Mouse (Mus musculus) neural tube, embryonic 13.5 days (tissue): Measurements from ENCODE around the gene C2cd4d. TPM values are rescaled to one million over a fixed set of nuclear protein-coding genes. Genes with fewer than 3 reads are reported as not detected.

Experiments
- ATAC-seq: fragments of 200-750 bp; cut with Nextera tagmentation; 2 replicates; pipeline ENCODE4 v1.8.0; 2017; ENCODE audit warnings: low read depth, mild to moderate bottlenecking, moderate TSS enrichment, moderate library complexity
- H3K27ac ChIP-seq: fragments of 300-500 bp; sonication (generic); replicated peaks from 2 replicates; pipeline ENCODE4 v1.5.1; 2015; ENCODE audit warnings: moderate library complexity, mild to moderate bottlenecking, inconsistent platforms
- H3K27me3 ChIP-seq: fragments of 300-500 bp; sonication (generic); 2 replicates; pipeline ENCODE4 v1.6.1; 2015; ENCODE audit warnings: mild to moderate bottlenecking, inconsistent platforms
- H3K36me3 ChIP-seq: fragments of 300-500 bp; sonication (generic); 2 replicates; pipeline ENCODE4 v1.6.1; 2015; ENCODE audit warnings: mild to moderate bottlenecking, inconsistent platforms
- H3K4me1 ChIP-seq: fragments of 300-500 bp; sonication (generic); replicated peaks from 2 replicates; pipeline ENCODE4 v1.6.1; 2015; ENCODE audit warnings: inconsistent platforms
- H3K4me2 ChIP-seq: fragments of 300-500 bp; sonication (generic); 2 replicates; pipeline ENCODE4 v1.6.1; 2015; ENCODE audit warnings: inconsistent platforms, mild to moderate bottlenecking, moderate library complexity
- H3K4me3 ChIP-seq: fragments of 300-500 bp; sonication (generic); 2 replicates; pipeline ENCODE4 v1.5.1; 2015; ENCODE audit warnings: mild to moderate bottlenecking, inconsistent platforms
- H3K9ac ChIP-seq: fragments of 300-500 bp; sonication (generic); 2 replicates; pipeline ENCODE4 v1.6.1; 2015; ENCODE audit warnings: moderate library complexity, mild to moderate bottlenecking, inconsistent platforms
- H3K9me3 ChIP-seq: fragments of 300-500 bp; sonication (generic); 2 replicates; pipeline ENCODE4 v1.6.1; 2016; ENCODE audit warnings: inconsistent platforms
- WGBS: fragments of 180-500 bp; shearing (Covaris S2); methylation state at CpG from one replicate; pipeline ENCODE4 v1.1.7; 2015; 5-methylcytosine and 5-hydroxymethylcytosine counted together
- polyA plus RNA-seq: library from polyadenylated mRNA; unstranded; fragments of >200 nt; fragmentation: Nextera tagmentation; extraction: Ambion mirVana; gene quantifications from 2 replicates; pipeline ENCODE4 v1.2.1, GENCODE M21; 2015

Gene C2cd4d
- polyA plus RNA-seq, 1 experiment from 2014 or later: 2.2 TPM

- peaks cover 16% of the 10 kb centered on the region for H3K4me1 ChIP-seq
- H3K27ac ChIP-seq: no peak overlapping the region
- no peak overlapping the region for H3K4me2 ChIP-seq
- 17% methylated on average over 13 of the region's 13 CpGs for WGBS
- no peaks in the 10 kb centered on the region for H3K9me3 ChIP-seq
- H3K9ac ChIP-seq: no peak overlapping the region
- no peak for ATAC-seq
- H3K27me3 ChIP-seq: peaks cover 14% of the 10 kb centered on the region; the same call in 1 of the 2 replicates
- H3K36me3 ChIP-seq: no peaks in the 10 kb centered on the region
- H3K4me3 ChIP-seq: no peak overlapping the region
These were observed 15.0 kb downstream of the C2cd4d start for GRCm38 (mm10) chr3:94377028-94377923.

GRCm38 (mm10) chr3:94379831-94380510 lies 17.7 kb downstream of the C2cd4d start:
- no peak overlapping the region for H3K4me2 ChIP-seq
- H3K27me3 ChIP-seq: no peaks in the 10 kb centered on the region
- no peak overlapping the region for H3K9ac ChIP-seq
- no peaks in the 10 kb centered on the region for H3K4me1 ChIP-seq
- H3K9me3 ChIP-seq: no peaks in the 10 kb centered on the region
- H3K4me3 ChIP-seq: no peak overlapping the region
- no peak overlapping the region for H3K27ac ChIP-seq
- ATAC-seq: no peak
- no peaks in the 10 kb centered on the region for H3K36me3 ChIP-seq
- 27% methylated on average over 9 of the region's 9 CpGs for WGBS

- no peaks in the 10 kb centered on the region for H3K4me1 ChIP-seq
- 78% methylated on average over 5 of the region's 5 CpGs for WGBS
- H3K4me3 ChIP-seq: no peak overlapping the region
- no peak for ATAC-seq
- no peaks in the 10 kb centered on the region for H3K36me3 ChIP-seq
- no peak overlapping the region for H3K4me2 ChIP-seq
- H3K9ac ChIP-seq: no peak overlapping the region
- H3K27ac ChIP-seq: no peak overlapping the region
- H3K9me3 ChIP-seq: no peaks in the 10 kb centered on the region
- H3K27me3 ChIP-seq: no peaks in the 10 kb centered on the region
These were observed 20.1 kb downstream of the C2cd4d start for GRCm38 (mm10) chr3:94382308-94382707.

GRCm38 (mm10) chr3:94383476-94383875 lies 21.2 kb downstream of the C2cd4d start:
- Histone ChIP-seq H3K9me3 (no peaks in the 10 kb centered on the region), H3K4me3 (no peak overlapping the region), H3K4me2 (no peak overlapping the region), H3K36me3 (no peaks in the 10 kb centered on the region), H3K9ac (no peak overlapping the region), H3K27ac (no peak overlapping the region), H3K4me1 (no peaks in the 10 kb centered on the region), H3K27me3 (no peaks in the 10 kb centered on the region)
- ATAC-seq: no peak
- WGBS: 70% methylated on average over 3 of the region's 3 CpGs

GRCm38 (mm10) chr3:94386671-94387070 lies 24.4 kb downstream of the C2cd4d start:
- ATAC-seq: no peak
- Histone ChIP-seq H3K4me2 (no peak overlapping the region), H3K9ac (no peak overlapping the region), H3K36me3 (no peaks in the 10 kb centered on the region), H3K4me3 (no peak overlapping the region), H3K27ac (no peak overlapping the region), H3K27me3 (no peaks in the 10 kb centered on the region; the same call in 1 of the 2 replicates), H3K4me1 (no peaks in the 10 kb centered on the region), H3K9me3 (no peaks in the 10 kb centered on the region)
- WGBS: 46% methylated on average over 4 of the region's 4 CpGs

GRCm38 (mm10) chr3:94387391-94387790 lies 25.2 kb downstream of the C2cd4d start:
- no peak overlapping the region for H3K4me3 ChIP-seq
- WGBS: 90% methylated on average over 10 of the region's 10 CpGs
- no peak overlapping the region for H3K9ac ChIP-seq
- H3K36me3 ChIP-seq: no peaks in the 10 kb centered on the region
- H3K27me3 ChIP-seq: no peaks in the 10 kb centered on the region; the same call in 1 of the 2 replicates
- H3K27ac ChIP-seq: no peak overlapping the region
- H3K4me1 ChIP-seq: no peaks in the 10 kb centered on the region
- no peaks in the 10 kb centered on the region for H3K9me3 ChIP-seq
- no peak overlapping the region for H3K4me2 ChIP-seq
- ATAC-seq: no peak

GRCm38 (mm10) chr3:94388047-94388446 lies 25.8 kb downstream of the C2cd4d start:
- WGBS: 85% methylated on average over 5 of the region's 5 CpGs
- Histone ChIP-seq H3K4me3 (no peak overlapping the region), H3K9ac (no peak overlapping the region), H3K27me3 (no peaks in the 10 kb centered on the region; the same call in 1 of the 2 replicates), H3K4me1 (no peaks in the 10 kb centered on the region; the same call in 1 of the 2 replicates), H3K4me2 (no peak overlapping the region), H3K9me3 (no peaks in the 10 kb centered on the region), H3K36me3 (no peaks in the 10 kb centered on the region), H3K27ac (no peak overlapping the region)
- ATAC-seq: no peak

- Histone ChIP-seq H3K4me2 (no peak overlapping the region), H3K36me3 (no peaks in the 10 kb centered on the region), H3K4me3 (no peak overlapping the region), H3K9ac (no peak overlapping the region), H3K27ac (no peak overlapping the region), H3K4me1 (peaks cover 3% of the 10 kb centered on the region), H3K9me3 (no peaks in the 10 kb centered on the region), H3K27me3 (no peaks in the 10 kb centered on the region; the same call in 1 of the 2 replicates)
- no peak for ATAC-seq
- 95% methylated on average over 16 of the region's 16 CpGs for WGBS
These were observed 27.2 kb downstream of the C2cd4d start for GRCm38 (mm10) chr3:94389420-94389819.

- H3K9ac ChIP-seq: no peak overlapping the region
- H3K4me3 ChIP-seq: no peak overlapping the region
- WGBS: 81% methylated on average over 5 of the region's 5 CpGs
- H3K36me3 ChIP-seq: no peaks in the 10 kb centered on the region
- no peak for ATAC-seq
- no peaks in the 10 kb centered on the region for H3K9me3 ChIP-seq
- H3K4me1 ChIP-seq: peaks cover 3% of the 10 kb centered on the region
- no peak overlapping the region for H3K4me2 ChIP-seq
- H3K27ac ChIP-seq: no peak overlapping the region
- peaks cover 2% of the 10 kb centered on the region; the same call in 1 of the 2 replicates for H3K27me3 ChIP-seq
These were observed 28.8 kb downstream of the C2cd4d start for GRCm38 (mm10) chr3:94391001-94391400.

- 85% methylated on average over 2 of the region's 2 CpGs for WGBS
- Histone ChIP-seq H3K4me1 (peaks cover 3% of the 10 kb centered on the region), H3K9ac (no peak overlapping the region), H3K27me3 (peaks cover 14% of the 10 kb centered on the region), H3K9me3 (no peaks in the 10 kb centered on the region), H3K27ac (no peak overlapping the region), H3K4me2 (no peak overlapping the region), H3K36me3 (no peaks in the 10 kb centered on the region), H3K4me3 (no peak overlapping the region)
- ATAC-seq: no peak
These were observed 29.9 kb downstream of the C2cd4d start for GRCm38 (mm10) chr3:94392128-94392527.

GRCm38 (mm10) chr3:94393049-94393448 lies 30.8 kb downstream of the C2cd4d start:
- ATAC-seq: peak; percentile 69; the same call in 1 of the 2 replicates
- H3K9me3 ChIP-seq: no peaks in the 10 kb centered on the region
- WGBS: 52% methylated on average over 4 of the region's 4 CpGs
- no peak overlapping the region for H3K27ac ChIP-seq
- H3K4me3 ChIP-seq: no peak overlapping the region
- H3K4me2 ChIP-seq: no peak overlapping the region
- H3K9ac ChIP-seq: no peak overlapping the region
- peaks cover 23% of the 10 kb centered on the region for H3K27me3 ChIP-seq
- no peaks in the 10 kb centered on the region for H3K36me3 ChIP-seq
- peaks cover 3% of the 10 kb centered on the region for H3K4me1 ChIP-seq

GRCm38 (mm10) chr3:94396336-94396735 lies 34.1 kb downstream of the C2cd4d start:
- Histone ChIP-seq H3K27ac (no peak overlapping the region), H3K4me3 (no peak overlapping the region), H3K36me3 (no peaks in the 10 kb centered on the region), H3K4me1 (peaks cover 21% of the 10 kb centered on the region), H3K4me2 (no peak overlapping the region), H3K27me3 (peaks cover 39% of the 10 kb centered on the region), H3K9me3 (no peaks in the 10 kb centered on the region), H3K9ac (no peak overlapping the region)
- ATAC-seq: no peak
- 71% methylated on average over 1 of the region's 1 CpGs for WGBS
